Mouse (Mus musculus) large intestine, adult 2 months (tissue): Measurements from ENCODE around the gene Smad6. TPM values are rescaled to one million over a fixed set of nuclear protein-coding genes. Genes with fewer than 3 reads are reported as not detected.

Source experiments
- DNase-seq: peaks from one replicate; pipeline ENCODE4 v3.0.0-alpha.2; 2012; ENCODE audit warnings: low read depth, low spot score
- WGBS: fragments of 180-500 bp; shearing (Covaris S2); methylation state at CpG from one replicate; pipeline ENCODE4 v1.1.7; 2018; 5-methylcytosine and 5-hydroxymethylcytosine counted together
- polyA plus RNA-seq: library from polyadenylated mRNA; depleted of rRNA; stranded (reverse); fragments of >200 nt; gene quantifications from 2 replicates; pipeline ENCODE4 v1.2.3, GENCODE M21; 2012; rRNA removed

Gene Smad6
- 14.6 and 21.9 TPM in 2 replicates for polyA plus RNA-seq

DNA sequence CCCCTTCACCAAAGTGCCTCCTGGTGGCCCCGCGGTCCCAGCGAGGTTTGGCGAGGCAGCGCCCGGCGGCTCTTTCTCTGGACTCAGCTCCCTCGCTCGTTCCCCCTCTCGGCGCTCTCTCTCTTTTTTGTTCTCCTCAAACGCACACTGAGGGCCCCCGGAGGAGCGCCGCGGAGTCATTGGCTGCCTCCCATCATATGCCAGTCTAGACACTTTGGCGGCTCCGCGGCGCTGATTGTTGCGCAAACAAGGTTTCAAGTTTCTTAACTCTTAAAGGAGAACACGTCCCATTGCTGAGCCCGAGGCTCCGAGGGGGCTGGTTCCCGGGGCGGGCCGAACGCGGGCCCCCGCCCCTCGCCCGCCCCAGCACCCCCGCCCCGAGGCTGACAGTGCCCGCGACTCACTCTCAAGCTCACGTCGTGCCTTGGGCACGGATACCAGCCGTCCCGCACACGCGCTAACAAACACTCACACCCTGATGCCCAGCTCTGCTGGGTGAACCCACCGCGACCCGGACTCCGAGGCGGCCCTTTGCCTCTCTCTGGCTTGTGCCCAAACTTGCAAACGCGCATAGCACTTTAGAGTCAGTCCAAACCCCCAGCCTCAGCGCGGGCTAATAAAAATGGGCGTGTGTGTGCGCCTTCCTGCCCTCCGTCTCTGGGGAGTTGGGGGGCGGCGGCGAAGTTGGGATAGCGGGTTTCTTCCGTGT, at the start of gene Smad6:
Gene Smad6, minus strand, starts transcription at position 207 of the 709 bp plus-strand sequence.
- WGBS, result under 1% methylated on average over 60 of the region's 60 CpGs
- no peak for DNase-seq

DNA sequence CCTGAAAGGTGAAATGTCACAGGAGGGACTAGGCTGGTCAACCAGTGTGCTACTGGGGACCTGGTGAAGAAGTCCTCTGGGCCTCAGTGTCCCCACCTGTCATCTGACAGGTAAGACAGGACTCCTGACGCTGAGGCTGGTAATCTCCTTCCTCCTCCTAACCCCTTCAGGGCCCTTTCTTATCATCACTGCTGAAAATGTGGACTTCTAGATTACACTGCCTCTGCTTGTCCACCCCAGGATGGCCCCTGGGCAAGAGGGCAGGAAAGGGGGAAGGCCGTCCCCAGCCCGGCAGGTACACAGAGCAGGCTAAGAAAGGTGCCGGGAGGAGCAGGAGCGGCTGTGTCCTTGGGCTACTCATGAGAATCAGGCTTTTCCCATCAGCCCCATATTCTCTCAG, 48.8 kb upstream of the Smad6 start:
- no peak for DNase-seq
- WGBS, result 94% methylated on average over 5 of the region's 5 CpGs

DNA sequence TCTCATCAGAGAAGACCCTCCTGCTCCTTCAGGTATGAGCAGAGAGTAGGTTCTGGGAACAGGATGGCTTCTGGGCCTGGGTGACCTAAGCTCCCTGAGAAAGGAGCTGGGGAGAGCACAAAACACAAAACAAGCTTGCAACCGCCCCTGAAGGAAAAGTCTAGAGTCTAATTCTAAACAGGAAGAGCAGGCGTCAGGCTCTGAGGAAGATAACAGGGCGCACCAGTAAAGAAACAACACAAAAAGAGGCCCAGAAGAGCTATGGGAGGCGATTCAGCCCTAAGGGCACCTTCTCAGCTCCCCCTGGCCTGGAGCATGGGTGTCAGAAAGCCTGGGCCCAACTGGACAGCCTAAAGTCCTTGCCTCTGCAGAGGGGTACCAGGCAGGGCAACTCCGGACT, 47.3 kb upstream of the Smad6 start:
- 82% methylated on average over 5 of the region's 5 CpGs for WGBS
- no peak for DNase-seq

DNA sequence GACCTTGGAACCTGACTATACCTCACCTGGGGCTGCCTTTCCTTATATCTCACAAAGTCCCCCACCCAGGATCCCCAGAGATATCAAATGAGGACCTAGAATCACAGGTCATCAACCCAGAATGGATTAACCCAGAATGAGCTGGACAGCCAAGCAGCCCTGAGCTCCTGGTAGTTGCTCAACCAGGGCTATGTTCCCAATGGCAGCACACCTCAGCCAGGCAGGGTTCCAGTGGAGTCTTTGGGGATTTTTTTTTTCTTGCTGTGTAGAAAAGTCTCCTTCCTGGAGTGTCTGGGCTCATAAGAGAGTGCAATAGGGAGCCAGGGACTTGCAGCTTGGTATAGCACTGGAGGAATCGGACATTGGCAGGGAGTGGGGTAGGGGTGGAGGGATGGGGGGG, 46.7 kb upstream of the Smad6 start:
- 100% methylated on average over 1 of the region's 1 CpGs for WGBS

DNA sequence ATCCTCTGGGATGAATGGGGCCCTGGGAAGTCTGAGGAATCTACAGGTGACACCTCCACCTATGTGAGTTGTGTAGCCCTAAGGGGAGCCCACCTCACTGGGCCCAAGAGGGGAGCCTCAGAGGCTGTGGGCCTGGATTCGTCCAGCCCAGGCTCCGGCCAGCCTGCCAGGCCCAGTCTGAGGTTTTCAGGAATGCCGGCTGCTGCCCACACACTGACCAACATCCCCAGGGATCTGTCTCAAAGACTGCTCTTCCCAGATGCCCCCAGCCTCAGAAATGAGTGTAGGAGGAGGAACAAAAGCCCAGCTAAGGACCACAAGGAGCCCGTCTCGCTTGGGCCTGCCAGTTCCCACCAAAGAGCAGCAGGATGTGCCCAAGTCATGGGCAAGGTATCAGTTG, 45.9 kb upstream of the Smad6 start:
- 94% methylated on average over 5 of the region's 5 CpGs for WGBS

More for the DNA sequence above, 46.7 kb upstream of the Smad6 start:
- no peak for DNase-seq

DNA sequence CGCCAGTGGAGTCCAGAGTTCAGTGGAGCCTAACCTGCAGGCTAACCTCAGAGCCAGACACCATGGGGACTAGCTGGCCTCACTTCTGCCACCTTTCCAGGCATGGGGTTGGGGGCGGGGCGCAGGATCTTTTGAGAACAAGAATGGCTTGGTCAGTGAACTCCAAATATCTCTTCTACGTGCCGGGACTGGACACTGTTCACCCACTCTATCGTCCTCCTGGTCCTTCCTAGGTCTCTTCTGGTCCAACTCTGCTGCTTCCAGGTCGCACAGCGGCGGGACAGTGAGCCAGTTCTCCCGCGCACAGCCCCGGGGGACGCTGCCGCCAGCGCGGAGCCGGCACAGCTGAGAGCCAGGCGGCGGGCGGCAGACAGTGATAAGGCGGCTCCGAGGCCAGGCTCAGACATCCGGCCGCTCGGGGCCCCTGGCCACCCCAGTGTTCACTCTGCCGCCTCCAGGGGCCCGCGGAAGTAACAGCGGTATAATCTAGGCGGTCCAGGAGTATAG, 38.2 kb upstream of the Smad6 start:
- DNase-seq, result no peak
- WGBS, result 7% methylated on average over 30 of the region's 30 CpGs

More for the DNA sequence above, 45.9 kb upstream of the Smad6 start:
- no peak for DNase-seq

DNA sequence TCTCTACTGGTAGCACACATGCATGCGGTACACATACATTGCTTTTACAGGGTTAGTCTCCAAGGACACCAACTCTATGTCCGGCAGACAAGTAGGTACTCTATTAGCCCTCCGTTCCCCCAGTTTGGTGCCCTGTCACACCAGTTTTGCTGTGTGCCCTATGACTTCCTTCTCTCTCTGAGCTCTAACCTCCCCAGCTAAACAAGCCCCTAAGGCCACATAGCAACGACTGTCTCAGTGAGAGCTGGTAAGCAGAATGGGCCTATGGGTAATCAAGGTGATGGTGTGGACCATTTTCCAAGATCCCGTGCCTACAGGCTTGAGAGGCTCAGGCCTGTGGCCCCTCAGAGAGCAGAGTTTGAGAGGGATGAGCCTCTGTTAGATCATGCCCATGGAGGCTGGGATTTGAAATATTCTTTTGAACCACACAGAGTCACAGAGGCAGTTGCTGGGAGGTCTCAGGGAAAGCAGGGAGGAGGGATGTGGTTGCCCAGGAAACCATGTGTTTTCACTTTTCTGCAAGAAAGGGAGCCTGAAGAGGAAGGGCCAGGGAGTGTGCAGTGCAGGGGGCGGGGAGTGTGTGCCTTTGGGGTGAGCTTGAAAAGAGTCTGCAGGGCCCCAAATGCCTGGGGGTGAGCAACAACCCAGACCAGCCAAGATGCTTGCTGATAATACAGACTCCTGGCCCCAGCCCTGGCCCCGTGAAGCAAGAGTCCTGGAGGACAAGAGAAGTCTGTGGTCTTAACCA, 36.2 kb upstream of the Smad6 start:
- no peak for DNase-seq
- WGBS, result 84% methylated on average over 7 of the region's 7 CpGs

DNA sequence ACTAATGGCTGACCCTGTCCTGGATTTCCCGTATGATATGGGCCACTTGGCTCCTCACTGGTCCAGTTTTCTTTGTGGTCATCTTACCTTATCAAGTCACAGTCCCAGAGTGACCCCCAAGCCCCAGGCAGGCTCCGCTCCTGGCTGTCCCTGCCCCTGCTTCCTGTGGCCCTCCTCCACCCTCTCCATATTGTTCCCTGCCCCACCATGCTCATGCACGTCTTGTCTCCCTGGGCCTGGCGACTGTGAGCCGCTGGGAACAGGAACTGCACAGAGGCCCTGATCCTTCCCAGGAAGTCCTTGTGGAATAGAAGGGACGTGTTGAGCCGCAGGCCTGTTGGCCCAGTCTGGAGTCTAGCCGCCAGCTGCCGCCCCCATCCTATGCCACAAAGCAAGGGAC, 33.3 kb upstream of the Smad6 start:
- DNase-seq, result no peak
- whole genome bisulfite sequencing, result 82% methylated on average over 9 of the region's 9 CpGs

DNA sequence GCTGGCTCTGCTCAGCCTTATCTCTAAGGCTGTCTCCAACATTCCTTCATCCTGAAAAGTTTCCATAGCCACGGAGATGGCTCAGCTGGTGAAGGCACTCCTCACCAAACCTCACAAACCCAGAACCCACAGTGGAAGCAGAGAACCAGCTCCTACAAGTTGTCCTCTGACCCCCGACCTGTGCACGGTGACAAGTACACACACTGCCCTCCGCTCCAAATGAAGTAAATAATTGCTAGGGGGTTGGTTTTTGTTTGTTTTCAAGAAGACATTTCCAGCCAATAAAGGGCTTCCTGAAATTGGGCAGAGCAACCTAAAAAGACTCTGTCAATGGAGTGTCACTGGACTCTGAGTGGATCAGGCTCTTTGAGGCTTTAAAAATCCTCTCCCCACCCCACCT, 31.9 kb upstream of the Smad6 start:
- DNase-seq, result no peak
- 48% methylated on average over 4 of the region's 4 CpGs for WGBS

DNA sequence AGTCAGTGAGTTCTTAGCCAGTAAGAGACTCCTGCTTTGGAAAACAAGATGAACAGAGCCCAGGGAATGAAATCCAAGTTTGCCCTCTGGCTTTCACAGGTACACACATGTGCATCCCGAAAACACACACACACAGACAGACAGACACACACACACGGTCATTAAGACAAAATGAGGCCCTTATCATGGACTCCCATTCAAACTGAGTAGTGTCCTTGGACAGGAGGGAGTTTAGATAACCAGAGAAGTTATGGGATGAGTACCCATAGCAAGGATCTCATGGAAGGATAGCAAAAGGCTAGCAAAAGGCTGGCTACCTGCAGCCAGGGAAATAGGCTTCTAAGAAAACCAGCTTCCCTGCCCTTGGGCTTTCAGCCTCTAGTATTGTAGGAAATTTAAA, 29.4 kb upstream of the Smad6 start:
- DNase-seq, result no peak
- 96% methylated on average over 2 of the region's 2 CpGs for WGBS

DNA sequence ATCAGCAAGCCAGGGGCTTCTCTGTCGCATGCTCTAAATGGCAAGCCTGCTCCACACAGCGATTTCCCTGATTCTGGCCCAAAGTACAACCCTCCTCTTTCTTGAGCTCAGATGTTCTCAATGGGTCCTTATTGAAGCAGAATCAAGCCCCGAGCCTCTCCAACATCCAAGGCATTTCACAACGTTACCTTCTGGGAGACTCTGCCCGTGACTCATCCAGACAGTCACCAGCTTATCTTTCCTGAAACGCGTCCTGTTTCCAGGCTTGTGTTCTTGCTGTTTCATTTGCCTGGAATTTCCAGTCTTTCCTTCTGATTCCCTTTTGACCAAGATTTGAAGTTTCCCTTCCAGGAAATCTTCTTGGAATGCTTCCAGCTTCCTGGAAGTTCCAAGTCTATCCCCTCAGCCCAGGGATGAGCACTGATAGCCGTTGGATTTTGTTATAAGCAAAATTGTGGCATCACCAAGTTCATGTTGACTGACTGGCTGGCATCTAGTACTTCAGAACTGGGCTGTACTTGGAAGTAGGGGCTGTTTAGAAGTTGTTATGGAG, 28.7 kb upstream of the Smad6 start:
- no peak for DNase-seq
- 16% methylated on average over 8 of the region's 8 CpGs for WGBS

DNA sequence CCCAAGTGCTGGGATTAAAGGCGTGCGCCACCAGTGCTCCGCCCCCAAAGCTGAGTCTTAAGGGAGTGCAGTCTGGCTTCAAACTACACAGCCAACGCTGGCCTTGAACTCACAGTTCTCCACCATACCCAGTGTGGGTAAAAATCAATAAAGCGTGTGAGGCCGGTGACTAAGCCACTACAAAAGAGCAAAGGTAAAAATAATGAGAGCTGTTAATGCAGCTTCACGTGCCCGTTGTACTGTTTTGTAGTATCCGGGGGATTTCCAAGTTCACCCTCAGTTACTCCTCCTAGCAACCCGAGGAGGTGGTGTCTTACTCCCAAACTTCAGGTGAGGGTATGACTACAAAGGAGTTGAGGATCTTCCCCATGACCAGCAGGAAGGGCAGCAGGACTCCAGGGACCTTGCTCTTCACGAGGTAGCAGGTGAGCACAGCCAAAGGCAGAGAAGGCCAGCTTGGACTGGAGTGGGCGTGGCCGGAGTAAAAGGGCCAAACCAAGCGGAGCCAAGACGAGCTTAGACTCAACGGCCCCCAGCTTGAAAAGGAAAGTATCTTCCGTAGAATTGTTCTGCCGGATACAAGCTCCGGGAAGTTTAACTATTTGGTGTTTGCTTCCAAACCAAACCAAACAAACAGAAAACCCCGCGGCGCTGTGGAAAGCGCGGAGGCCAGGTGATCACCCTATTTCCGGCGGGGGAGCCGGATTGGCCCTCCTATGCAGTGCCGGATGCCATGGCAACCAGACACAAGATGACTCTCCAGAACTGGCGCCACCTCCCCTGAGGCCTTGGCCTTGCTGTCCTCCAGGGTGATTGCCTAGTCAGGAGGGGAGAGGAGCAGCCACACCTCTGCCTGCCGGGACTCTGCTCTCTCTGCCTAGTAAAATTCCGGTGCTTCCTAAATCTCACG, 27.9 kb upstream of the Smad6 start:
- peak; percentile 77 for DNase-seq
- 7% methylated on average over 32 of the region's 32 CpGs for WGBS

DNA sequence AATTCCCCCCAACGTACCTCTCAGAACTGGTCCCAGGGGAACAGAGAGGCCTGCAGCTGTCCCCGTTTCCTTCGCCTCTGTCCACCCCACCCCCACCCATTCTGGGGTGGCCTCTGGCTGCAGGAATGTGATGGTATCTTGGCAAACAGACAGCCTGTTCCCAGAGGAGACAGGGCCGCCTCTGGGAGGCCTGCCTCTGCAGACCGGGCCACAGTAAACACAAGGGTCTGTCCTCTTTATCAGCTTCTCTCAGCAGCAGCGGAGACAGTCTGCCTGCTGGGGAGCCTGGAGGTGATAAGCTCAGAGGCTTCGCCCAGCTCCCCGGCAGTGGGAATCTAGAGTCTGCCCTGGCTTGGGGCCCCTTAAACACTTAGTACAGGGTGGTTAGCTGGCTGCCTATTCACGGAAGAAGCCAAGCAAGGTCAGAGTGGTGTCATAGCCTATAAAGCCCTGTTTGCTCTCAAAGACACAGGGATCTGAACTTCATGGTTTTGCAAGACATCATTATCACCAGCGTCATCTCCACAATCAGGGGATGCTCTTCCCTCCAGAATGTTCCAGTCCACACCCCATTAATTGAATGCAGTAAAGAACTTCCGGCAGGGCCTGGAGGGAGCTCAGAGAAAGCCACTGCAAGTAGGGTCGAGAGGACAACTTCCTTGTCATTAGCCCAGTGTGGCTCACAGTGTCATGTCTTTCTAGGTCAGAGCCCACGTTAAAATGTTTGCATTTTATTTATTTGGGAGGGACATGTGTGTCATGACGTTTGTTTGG, 23.4 kb upstream of the Smad6 start:
- 39% methylated on average over 14 of the region's 14 CpGs for WGBS

DNA sequence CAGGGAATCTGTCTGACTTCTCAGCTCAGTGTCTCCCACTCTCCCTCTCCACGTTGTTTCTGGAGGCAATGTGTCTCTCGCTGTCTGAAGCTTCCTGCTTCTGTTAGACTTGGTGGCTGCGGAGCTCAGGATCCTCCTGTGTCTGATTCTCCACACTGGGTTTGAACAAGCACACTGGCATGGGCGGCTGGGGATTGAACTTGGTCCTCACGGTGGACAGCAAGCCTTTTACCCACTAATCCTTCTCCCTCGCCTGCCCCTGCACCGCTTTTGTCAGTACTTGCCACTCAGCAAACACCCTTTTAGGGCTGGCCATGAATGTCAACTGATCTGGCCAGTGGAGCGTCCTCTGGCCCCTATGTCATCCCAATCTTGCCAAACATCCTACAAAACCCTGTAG, 22.5 kb upstream of the Smad6 start:
- WGBS, result 83% methylated on average over 8 of the region's 8 CpGs
- no peak for DNase-seq

More for the DNA sequence above, 23.4 kb upstream of the Smad6 start:
- no peak for DNase-seq

DNA sequence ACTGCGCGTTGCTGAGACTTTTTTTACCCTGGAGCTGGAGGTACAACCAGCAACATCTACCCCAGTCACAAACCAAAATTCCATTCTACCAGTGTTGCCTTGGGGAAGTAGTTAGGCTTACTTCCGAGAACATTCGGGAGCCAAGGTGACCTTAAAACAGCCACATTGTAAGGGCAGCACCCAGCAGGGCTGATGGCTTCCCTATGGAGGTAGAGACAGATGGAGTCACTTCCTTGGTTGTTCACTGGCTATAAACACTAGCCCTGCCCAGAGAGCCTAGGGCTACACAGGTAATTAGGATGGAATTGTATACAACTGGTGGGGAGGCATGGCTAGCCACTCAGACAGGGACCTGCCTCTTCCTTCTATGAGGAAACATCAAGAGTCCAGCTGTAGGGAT, 21.1 kb upstream of the Smad6 start:
- WGBS, result 80% methylated on average over 4 of the region's 4 CpGs

DNA sequence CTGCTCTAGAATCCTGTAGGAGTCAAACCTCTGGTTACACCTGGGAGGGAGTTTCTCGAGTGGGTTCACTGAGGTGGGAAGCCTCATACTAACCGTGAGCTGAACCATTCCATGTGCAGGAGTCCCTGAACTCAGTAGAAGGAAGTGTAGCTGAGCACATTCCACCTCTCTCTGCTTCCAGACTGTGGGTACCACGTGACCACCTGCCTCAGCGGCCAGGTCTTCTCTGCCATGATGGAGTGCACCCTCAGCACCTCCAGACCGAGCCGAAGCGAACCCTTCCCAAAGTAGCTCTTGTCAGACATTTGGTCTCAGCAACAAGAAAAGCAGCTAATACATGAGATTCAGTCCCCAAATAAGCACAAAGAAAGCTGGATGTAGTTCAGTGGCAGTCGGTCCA, 20.4 kb upstream of the Smad6 start:
- DNase-seq, result no peak
- 95% methylated on average over 8 of the region's 8 CpGs for WGBS

More for the DNA sequence above, 21.1 kb upstream of the Smad6 start:
- no peak for DNase-seq

DNA sequence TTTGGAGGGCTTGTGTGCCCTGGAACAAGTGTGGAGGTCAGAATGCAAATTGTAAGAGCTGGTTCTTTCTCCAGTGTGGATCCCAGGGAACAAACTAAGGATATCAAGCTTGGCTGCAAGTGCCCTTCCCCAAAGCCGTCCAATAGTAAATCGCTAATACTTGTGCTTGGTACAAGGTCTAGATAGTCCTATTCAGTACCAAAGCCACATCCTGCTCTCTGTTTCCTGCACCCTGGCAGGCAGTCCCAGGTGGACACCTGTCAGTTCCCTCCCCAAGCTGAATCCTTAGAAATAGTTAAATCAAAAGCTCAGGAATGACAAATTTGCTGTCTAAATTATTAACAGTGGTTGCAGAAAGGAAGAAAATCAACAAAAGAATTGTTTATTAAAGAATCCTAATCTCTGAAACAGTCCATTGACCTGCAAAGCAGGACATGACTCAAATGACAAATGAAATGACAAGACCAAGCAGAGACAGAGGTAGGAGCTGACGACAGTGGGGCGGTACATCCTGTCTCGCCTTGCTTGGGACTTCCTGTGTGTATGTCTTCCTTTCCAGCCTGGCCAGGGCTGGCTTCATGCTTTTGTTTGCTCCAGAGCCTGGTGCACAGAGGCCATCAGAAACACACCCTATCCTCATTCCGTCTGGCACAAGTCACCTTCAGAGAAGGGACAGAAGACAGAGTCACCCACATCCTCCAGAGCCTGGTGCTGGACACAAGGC, 8.2 kb upstream of the Smad6 start:
- WGBS, result 76% methylated on average over 6 of the region's 6 CpGs
- no peak for DNase-seq

DNA sequence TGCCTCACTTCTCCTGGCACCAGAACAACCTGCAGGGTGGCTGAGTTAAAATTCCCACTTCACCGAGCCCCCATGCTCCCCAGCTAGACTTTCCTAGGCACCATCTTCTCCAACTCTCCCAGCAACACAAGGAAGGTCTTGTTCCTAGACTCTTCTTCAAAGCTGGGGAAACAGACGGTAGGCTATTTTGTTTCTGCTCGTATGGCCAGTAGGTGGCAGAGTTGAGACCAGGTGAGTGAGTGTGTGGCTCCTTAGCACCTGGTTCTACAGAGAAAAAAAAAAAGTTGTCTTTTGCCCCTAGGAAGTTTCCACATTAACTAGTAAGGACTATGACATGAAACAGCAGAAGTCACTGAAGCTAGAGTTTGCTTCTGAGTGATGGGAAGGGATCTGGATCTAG, 3.7 kb upstream of the Smad6 start:
- DNase-seq, result no peak

More for the DNA sequence above, 3.7 kb upstream of the Smad6 start:
- WGBS, result 5% methylated on average over 3 of the region's 3 CpGs
